Comparison of ENCODE assay signal across 9 mouse cellular contexts in the genomic region with DNA sequence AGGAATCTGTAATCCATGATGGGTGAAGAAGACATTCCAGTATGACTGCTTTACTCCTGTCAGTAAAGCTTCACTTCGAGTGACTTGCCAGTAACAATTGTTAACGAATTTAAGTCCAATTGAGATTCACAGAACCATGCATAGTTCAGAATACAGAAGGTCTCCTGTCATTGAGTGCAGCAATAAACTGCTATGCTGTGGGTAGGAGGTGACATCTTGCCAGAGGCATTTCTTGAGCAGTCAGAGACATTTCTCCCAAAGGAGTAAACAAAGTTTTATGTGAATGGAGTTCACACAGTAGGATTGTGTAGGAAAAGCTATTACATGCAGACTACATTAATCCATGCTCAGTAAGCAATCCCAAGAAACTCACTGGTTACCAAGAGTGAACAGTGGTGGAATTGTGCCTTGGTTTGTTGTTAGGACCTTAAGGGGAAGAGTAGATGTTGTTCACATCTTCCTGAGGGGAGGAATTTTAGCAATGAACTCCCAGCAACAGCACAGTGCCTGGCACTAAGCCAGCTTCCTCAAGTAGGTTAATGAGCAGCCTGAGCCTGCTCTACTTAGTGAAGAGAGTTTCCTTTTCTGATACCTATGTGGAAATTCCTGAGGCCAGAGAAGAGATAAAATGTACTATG.
DNase-seq lines count a peak whose midpoint lies in the region; ATAC-seq lines count a peak whose summit lies in the region.
"Had no signal": no experiment of that assay in that cellular context is flagged by ENCODE, and none has a peak within 500 bp of the region (broad histone marks: within the 10 kb centered on the region; RNA-seq: fewer than 3 reads in every experiment).

No protein-coding gene starts in this region.

- H3K27me3 ChIP-seq in neural tube, embryonic 13.5 days, result no peaks in the 10 kb centered on the region
- H3K27me3 ChIP-seq: limb, embryonic 13.5 days had no signal

- H3K9me3 ChIP-seq in neural tube, embryonic 13.5 days, result no peaks in the 10 kb centered on the region
- H3K9me3 ChIP-seq: limb, embryonic 13.5 days had no signal

- intact Hi-C loops in gastrocnemius, postnatal 14 days (cut with DNase I; ENCODE audit: low total_unique reads), result no loop called here

- DNase-seq in frontal cortex, postnatal 14 days (ENCODE audit: low spot score in 2 of 2), result no peak
- DNase-seq in neural tube, embryonic 10.5 days (ENCODE audit: extremely low spot score, low spot score), result no peak
- peak; percentile 36 for DNase-seq in kidney, adult 9 months
- peak; percentile 60 for DNase-seq in right cerebral cortex, postnatal 10 days (ENCODE audit: low spot score in 2 of 2)
- DNase-seq in gastrocnemius, postnatal 14 days, result no peak

- no peaks in the 10 kb centered on the region for H3K4me1 ChIP-seq in neural tube, embryonic 13.5 days (replicated peaks)
- H3K4me1 ChIP-seq: limb, embryonic 13.5 days had no signal

- H3K4me2 ChIP-seq in neural tube, embryonic 13.5 days, result no peak overlapping the region
- H3K4me2 ChIP-seq: limb, embryonic 13.5 days had no signal

- no peak overlapping the region for H3K9ac ChIP-seq in neural tube, embryonic 13.5 days
- H3K9ac ChIP-seq: limb, embryonic 13.5 days had no signal

- H3K27ac ChIP-seq in neural tube, embryonic 13.5 days (replicated peaks), result no peak overlapping the region
- H3K27ac ChIP-seq: limb, embryonic 13.5 days had no signal

- WGBS in neural tube, embryonic 13.5 days, result 66% methylated on average over 2 of the region's 2 CpGs

- H3K4me3 ChIP-seq in neural tube, embryonic 13.5 days, result no peak overlapping the region
- H3K4me3 ChIP-seq: limb, embryonic 13.5 days had no signal

- peak; percentile 42 for ATAC-seq in frontal cortex, adult (ENCODE audit: low TSS enrichment)
- peak; percentile 61; the same call in 1 of the 2 replicates for ATAC-seq in neural tube, embryonic 13.5 days (ENCODE audit: low read depth)
- no peak for ATAC-seq in megakaryocyte progenitor cell, adult 5-6 weeks (replicated peaks; ENCODE audit: poor library complexity)

- H3K36me3 ChIP-seq in neural tube, embryonic 13.5 days, result no peaks in the 10 kb centered on the region
- H3K36me3 ChIP-seq: limb, embryonic 13.5 days had no signal

Comparison
In these comparisons a context has a peak if more than half of its experiments do, and no peak if none do; other contexts are left out.
1. DNase-seq: peak in kidney, adult 9 months (single experiment) and right cerebral cortex, postnatal 10 days (2 of 2); none in frontal cortex, postnatal 14 days (0 of 2), neural tube, embryonic 10.5 days (single experiment) and gastrocnemius, postnatal 14 days (single experiment).